Mouse (Mus musculus): ENCODE measurements at regions not wholly inside any gene's neighbourhood (a gene's known extent, or its start where the extent isn't known, plus 50 kb on each side); places are given as distances from the start of the nearest gene placed in this dataset.

DNA sequence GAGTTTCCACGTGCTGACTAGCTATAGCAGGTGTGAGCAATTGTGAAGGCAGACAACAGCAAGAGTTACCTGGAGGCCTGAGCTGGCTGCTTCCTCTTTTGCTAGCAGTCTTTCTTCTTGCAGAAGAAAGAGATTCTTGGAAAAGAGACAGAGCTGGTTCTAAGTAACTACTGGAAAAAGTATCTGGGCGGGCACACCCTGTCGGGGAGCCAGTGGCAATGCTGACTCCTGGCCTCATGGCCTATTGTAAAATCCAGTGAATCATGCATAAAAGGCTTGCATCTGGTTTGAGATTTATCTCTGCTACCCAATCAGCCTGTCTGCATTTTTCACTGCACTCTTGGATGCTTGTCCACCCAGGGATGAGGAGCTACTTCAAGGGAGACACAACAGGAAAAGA lies 372.2 kb downstream of the Fgf9 start:
- Histone ChIP-seq H3K9me3 (ENCODE audit: control insufficient read depth, low read length) (no peaks in the 10 kb centered on the region), H3K4me1 (replicated peaks; ENCODE audit: control insufficient read depth, insufficient read depth, low read length) (no peaks in the 10 kb centered on the region), H3K4me3 (replicated peaks; ENCODE audit: low read length) (no peak overlapping the region), H3K4me2 (ENCODE audit: low read length) (no peak overlapping the region), H3K27ac (ENCODE audit: low read length) (no peak overlapping the region), H3K36me3 (ENCODE audit: control insufficient read depth, insufficient read depth) (no peaks in the 10 kb centered on the region), H3K27me3 (replicated peaks; ENCODE audit: control insufficient read depth, insufficient read depth, low read length) (no peaks in the 10 kb centered on the region), H3K9ac (replicated peaks; ENCODE audit: low read depth, low read length) (no peak overlapping the region)
- WGBS: 90% methylated on average over 3 of the region's 3 CpGs
- no peak for ATAC-seq

DNA sequence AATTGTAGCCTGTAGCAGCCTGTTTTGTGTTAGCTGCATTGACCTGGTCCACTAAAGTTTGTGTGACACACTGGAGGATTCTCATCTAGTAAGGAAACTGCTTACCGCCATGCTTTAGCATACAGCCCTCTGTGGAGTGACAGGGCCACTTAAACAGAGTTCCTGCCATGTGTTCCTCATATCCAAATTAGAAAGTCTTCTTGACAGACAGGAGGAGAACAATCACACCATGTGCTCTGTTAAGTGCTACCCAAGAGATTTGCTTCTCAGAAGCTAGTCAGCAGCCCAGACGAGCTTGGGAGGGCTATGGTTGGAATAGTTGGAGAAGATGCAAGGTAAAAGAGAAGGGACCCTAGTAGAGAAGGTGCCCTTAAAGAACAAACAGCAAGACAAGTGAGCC lies 369.6 kb downstream of the Fgf9 start:
- Histone ChIP-seq H3K27me3 (replicated peaks; ENCODE audit: control insufficient read depth, insufficient read depth, low read length) (no peaks in the 10 kb centered on the region), H3K4me1 (replicated peaks; ENCODE audit: control insufficient read depth, insufficient read depth, low read length) (no peaks in the 10 kb centered on the region), H3K4me3 (replicated peaks; ENCODE audit: low read length) (no peak overlapping the region), H3K9me3 (ENCODE audit: control insufficient read depth, low read length) (no peaks in the 10 kb centered on the region), H3K4me2 (ENCODE audit: low read length) (no peak overlapping the region), H3K27ac (ENCODE audit: low read length) (no peak overlapping the region), H3K36me3 (ENCODE audit: control insufficient read depth, insufficient read depth) (no peaks in the 10 kb centered on the region), H3K9ac (replicated peaks; ENCODE audit: low read depth, low read length) (no peak overlapping the region)
- 82% methylated on average over 2 of the region's 2 CpGs for WGBS
- ATAC-seq: no peak

DNA sequence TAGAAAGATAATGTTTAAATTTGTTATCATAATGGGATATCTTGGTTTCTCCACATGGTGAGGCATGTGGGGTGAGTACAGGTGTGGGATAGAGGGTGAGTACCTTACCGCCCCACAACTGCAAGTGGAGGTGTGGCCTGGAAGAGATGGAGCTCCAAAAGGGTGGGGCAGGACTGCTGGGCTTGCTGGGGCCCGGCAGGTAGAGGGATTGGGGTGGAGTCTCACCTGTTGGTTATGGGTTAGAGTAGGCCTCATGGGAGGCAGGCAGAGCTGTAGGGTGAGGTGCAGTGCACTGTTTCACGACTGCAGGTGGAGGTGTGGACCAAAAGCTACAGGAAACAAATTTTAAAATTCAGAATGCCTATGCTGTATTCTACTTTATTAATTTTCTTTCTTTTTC lies 365.7 kb downstream of the Fgf9 start:
- ATAC-seq: no peak
- 83% methylated on average over 3 of the region's 3 CpGs for WGBS

DNA sequence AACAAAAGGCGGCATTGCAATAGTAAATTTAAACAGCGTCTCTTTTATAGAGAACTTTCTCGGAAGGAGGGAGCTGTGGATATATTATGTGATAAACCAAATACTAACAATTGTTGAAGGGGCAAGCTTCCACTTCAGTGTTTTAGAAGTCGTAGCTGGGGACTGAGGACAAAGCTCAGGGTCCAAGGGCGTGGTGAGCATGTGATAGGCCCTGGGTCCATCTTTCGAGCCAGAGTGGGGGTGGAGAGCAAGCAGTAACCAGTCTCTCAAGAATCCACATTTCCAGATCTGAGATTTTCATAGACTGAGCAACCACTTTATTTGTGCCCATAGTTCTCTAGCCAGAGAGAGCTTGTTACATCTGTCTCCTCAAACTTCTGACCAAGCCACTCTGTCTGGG lies 356.1 kb downstream of the Fgf9 start:
- Histone ChIP-seq H3K4me3 (replicated peaks; ENCODE audit: low read length) (no peak overlapping the region), H3K4me2 (ENCODE audit: low read length) (no peak overlapping the region), H3K9ac (replicated peaks; ENCODE audit: low read depth, low read length) (no peak overlapping the region), H3K9me3 (ENCODE audit: control insufficient read depth, low read length) (no peaks in the 10 kb centered on the region), H3K27me3 (replicated peaks; ENCODE audit: control insufficient read depth, insufficient read depth, low read length) (no peaks in the 10 kb centered on the region), H3K36me3 (ENCODE audit: control insufficient read depth, insufficient read depth) (no peaks in the 10 kb centered on the region), H3K27ac (ENCODE audit: low read length) (no peak overlapping the region), H3K4me1 (replicated peaks; ENCODE audit: control insufficient read depth, insufficient read depth, low read length) (no peaks in the 10 kb centered on the region)
- no peak for ATAC-seq
- 72% methylated on average over 6 of the region's 6 CpGs for WGBS

More for the DNA sequence above, 365.7 kb downstream of the Fgf9 start:
- Histone ChIP-seq H3K27ac (ENCODE audit: low read length) (no peak overlapping the region), H3K27me3 (replicated peaks; ENCODE audit: control insufficient read depth, insufficient read depth, low read length) (no peaks in the 10 kb centered on the region), H3K4me2 (ENCODE audit: low read length) (no peak overlapping the region), H3K4me1 (replicated peaks; ENCODE audit: control insufficient read depth, insufficient read depth, low read length) (no peaks in the 10 kb centered on the region), H3K4me3 (replicated peaks; ENCODE audit: low read length) (no peak overlapping the region), H3K9ac (replicated peaks; ENCODE audit: low read depth, low read length) (no peak overlapping the region), H3K9me3 (ENCODE audit: control insufficient read depth, low read length) (no peaks in the 10 kb centered on the region), H3K36me3 (ENCODE audit: control insufficient read depth, insufficient read depth) (no peaks in the 10 kb centered on the region)

DNA sequence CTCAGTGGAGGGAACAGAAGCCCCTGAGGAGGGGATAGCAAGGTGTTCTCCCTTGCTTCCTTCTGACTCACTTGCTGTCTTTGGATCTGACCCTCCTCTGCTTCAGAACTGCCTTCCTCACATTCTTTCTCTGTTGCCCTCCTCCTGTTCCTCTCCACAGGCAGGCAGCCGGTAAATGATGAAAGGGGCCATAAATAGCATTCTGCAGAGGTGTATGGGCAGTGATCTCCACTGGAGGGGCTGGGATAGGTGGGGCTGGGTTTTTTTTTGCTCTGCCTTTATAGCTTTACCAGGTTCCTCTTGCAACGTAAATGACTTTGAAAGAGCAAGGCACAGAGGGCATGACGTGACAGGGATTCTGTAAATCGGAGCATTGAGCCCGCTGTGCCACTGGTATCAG lies 351.6 kb downstream of the Fgf9 start:
- 68% methylated on average over 5 of the region's 5 CpGs for WGBS
- Histone ChIP-seq H3K9ac (replicated peaks; ENCODE audit: low read depth, low read length) (no peak overlapping the region), H3K4me2 (ENCODE audit: low read length) (no peak overlapping the region), H3K27ac (ENCODE audit: low read length) (no peak overlapping the region), H3K4me3 (replicated peaks; ENCODE audit: low read length) (no peak overlapping the region), H3K4me1 (replicated peaks; ENCODE audit: control insufficient read depth, insufficient read depth, low read length) (no peaks in the 10 kb centered on the region), H3K36me3 (ENCODE audit: control insufficient read depth, insufficient read depth) (no peaks in the 10 kb centered on the region), H3K27me3 (replicated peaks; ENCODE audit: control insufficient read depth, insufficient read depth, low read length) (no peaks in the 10 kb centered on the region), H3K9me3 (ENCODE audit: control insufficient read depth, low read length) (no peaks in the 10 kb centered on the region)
- no peak for ATAC-seq

DNA sequence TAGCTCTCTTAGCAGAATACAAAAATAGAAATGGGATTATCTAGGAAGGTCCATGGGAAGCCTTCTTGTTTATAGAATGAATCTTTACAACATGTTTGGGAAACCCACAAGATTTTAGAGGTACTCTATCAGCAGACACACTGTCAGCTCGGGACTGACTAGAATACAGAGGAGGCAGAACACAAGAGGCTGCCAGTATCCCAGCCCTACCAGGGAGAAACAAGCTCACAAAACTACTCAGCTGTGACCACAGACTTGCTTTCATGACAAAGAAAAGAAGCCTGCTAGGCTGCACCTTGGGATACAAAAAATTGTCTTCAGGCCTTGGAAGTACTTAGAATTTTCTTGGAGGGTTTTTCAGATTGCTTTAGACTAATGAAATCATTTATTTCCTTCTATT lies 347.2 kb downstream of the Fgf9 start:
- Histone ChIP-seq H3K9me3 (ENCODE audit: control insufficient read depth, low read length) (no peaks in the 10 kb centered on the region), H3K27ac (ENCODE audit: low read length) (no peak overlapping the region), H3K4me2 (ENCODE audit: low read length) (no peak overlapping the region), H3K27me3 (replicated peaks; ENCODE audit: control insufficient read depth, insufficient read depth, low read length) (no peaks in the 10 kb centered on the region), H3K4me3 (replicated peaks; ENCODE audit: low read length) (no peak overlapping the region), H3K9ac (replicated peaks; ENCODE audit: low read depth, low read length) (no peak overlapping the region), H3K36me3 (ENCODE audit: control insufficient read depth, insufficient read depth) (no peaks in the 10 kb centered on the region), H3K4me1 (replicated peaks; ENCODE audit: control insufficient read depth, insufficient read depth, low read length) (no peaks in the 10 kb centered on the region)
- WGBS: 16% methylated on average over 1 of the region's 1 CpGs
- ATAC-seq: no peak

DNA sequence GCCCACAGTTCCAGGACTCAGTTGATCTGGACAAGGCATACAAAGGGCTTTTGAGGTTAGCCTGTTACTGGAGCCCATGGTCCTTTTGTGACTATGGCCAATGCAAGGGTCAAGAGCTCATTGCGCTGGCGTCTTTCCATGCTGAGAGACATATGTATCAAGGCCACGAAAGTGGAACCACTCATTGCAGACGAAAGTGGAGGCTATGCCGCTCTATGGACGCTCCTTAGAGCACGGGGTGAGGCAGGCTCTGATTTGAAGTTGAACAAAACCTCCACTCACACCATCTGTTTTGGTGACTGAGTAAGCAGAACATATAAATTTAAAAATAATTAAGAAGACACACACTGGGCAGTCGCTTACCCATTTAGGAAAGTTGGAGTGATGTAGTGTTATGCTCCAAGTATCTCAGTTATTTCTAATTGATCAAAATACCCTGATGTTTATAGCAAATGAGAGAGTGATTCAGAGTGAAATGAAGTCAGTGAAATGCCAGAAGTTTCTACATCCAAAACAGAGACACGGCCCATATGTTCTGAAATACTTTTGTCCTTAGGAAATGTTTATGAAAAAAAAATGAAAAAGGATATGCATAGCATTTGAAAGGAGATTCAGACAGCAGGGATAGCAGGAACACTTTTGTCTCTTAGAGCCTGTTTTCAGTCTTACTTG lies 321.8 kb downstream of the Fgf9 start:
- H3K4me2 ChIP-seq (ENCODE audit: low read length): no peak overlapping the region
- no peaks in the 10 kb centered on the region for H3K27me3 ChIP-seq (replicated peaks; ENCODE audit: control insufficient read depth, insufficient read depth, low read length)
- H3K4me3 ChIP-seq (replicated peaks; ENCODE audit: low read length): no peak overlapping the region
- no peak for ATAC-seq
- H3K9ac ChIP-seq (replicated peaks; ENCODE audit: low read depth, low read length): no peak overlapping the region
- H3K36me3 ChIP-seq (ENCODE audit: control insufficient read depth, insufficient read depth): no peaks in the 10 kb centered on the region
- no peaks in the 10 kb centered on the region for H3K9me3 ChIP-seq (ENCODE audit: control insufficient read depth, low read length)
- no peaks in the 10 kb centered on the region; the same call in 1 of the 2 replicates for H3K4me1 ChIP-seq (replicated peaks; ENCODE audit: control insufficient read depth, insufficient read depth, low read length)
- 91% methylated on average over 9 of the region's 9 CpGs for WGBS
- H3K27ac ChIP-seq (ENCODE audit: low read length): no peak overlapping the region

DNA sequence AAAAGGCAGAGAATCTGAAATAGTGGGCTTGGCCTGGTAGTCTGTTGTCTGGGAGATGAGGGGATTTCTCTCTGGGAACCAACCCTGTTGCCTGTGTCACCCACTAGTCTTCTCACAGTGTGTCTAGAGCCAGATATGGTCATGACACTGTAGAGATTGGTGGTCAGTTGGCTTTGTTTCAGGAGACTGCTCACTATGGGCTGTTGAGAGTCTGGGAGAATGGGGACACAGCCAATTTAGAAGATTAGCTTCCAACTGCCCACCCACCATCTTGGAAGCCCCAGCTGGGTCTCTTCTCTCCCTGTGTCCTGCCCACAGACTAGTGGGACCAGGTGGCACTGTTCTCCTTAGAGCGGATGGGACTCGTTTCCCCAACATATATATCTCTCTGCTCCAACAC lies 320.4 kb downstream of the Fgf9 start:
- H3K9me3 ChIP-seq (ENCODE audit: control insufficient read depth, low read length): no peaks in the 10 kb centered on the region
- WGBS: 95% methylated on average over 2 of the region's 2 CpGs
- no peak overlapping the region for H3K9ac ChIP-seq (replicated peaks; ENCODE audit: low read depth, low read length)
- ATAC-seq: no peak
- no peak overlapping the region for H3K4me3 ChIP-seq (replicated peaks; ENCODE audit: low read length)
- no peaks in the 10 kb centered on the region for H3K27me3 ChIP-seq (replicated peaks; ENCODE audit: control insufficient read depth, insufficient read depth, low read length)
- no peak overlapping the region for H3K4me2 ChIP-seq (ENCODE audit: low read length)
- no peak overlapping the region for H3K27ac ChIP-seq (ENCODE audit: low read length)
- no peaks in the 10 kb centered on the region for H3K36me3 ChIP-seq (ENCODE audit: control insufficient read depth, insufficient read depth)
- H3K4me1 ChIP-seq (replicated peaks; ENCODE audit: control insufficient read depth, insufficient read depth, low read length): no peaks in the 10 kb centered on the region; the same call in 1 of the 2 replicates

DNA sequence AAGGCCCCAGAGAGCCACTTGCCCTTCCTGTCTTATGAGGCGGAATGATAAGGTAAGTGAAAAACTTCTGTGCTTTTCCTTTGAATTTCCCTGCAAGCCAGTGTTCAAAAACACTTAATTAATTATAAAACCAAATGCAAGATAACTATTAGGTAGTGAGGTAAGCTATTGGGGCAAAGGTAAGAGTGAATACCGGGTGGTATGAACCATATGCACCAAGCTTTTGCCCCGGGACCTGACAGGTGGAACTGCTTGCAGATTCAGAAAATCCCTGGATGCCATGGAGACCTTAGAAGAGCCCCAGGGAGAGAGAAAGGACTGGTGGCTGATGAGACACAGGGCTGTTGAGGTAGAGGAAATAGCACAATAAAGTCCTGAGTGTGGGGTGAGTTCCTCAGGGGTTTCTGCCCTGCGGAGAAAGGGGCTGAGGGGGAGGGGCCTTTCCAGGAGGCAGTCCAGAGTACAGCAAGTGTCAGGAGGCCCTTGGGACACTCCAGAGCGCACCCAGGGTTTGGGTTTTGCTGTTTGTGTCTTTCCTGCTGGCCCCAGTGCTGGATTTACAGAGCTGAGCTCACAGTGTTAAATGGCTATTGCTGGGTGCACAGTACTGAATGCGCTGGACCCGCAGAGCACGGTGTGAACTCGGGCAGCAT lies 317.1 kb downstream of the Fgf9 start:
- ATAC-seq: no peak
- H3K36me3 ChIP-seq (ENCODE audit: control insufficient read depth, insufficient read depth): no peaks in the 10 kb centered on the region
- H3K27me3 ChIP-seq (replicated peaks; ENCODE audit: control insufficient read depth, insufficient read depth, low read length): no peaks in the 10 kb centered on the region
- no peak overlapping the region for H3K27ac ChIP-seq (ENCODE audit: low read length)
- H3K9ac ChIP-seq (replicated peaks; ENCODE audit: low read depth, low read length): no peak overlapping the region
- no peaks in the 10 kb centered on the region for H3K9me3 ChIP-seq (ENCODE audit: control insufficient read depth, low read length)
- H3K4me1 ChIP-seq (replicated peaks; ENCODE audit: control insufficient read depth, insufficient read depth, low read length): no peaks in the 10 kb centered on the region; the same call in 1 of the 2 replicates
- no peak overlapping the region for H3K4me2 ChIP-seq (ENCODE audit: low read length)
- H3K4me3 ChIP-seq (replicated peaks; ENCODE audit: low read length): no peak overlapping the region
- WGBS: 65% methylated on average over 9 of the region's 9 CpGs

DNA sequence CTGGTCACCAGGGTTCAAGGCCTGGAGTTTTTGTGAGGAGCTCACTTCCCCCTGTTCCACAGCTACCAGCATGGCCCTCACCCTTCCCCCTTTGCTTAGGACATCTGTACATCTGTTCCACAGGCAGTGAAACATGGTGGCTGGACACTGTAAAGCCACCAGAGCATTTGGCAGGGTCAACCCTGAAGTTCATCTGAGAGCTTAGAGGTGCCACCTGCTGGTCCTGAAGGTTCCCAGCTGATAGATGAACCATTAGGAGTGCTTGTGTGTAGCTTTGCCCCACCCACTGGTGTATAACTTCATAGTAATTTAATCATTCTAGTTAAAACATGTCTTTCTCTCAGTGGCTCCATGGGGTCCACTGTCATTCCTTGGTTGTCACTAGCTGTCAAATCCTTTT lies 304.7 kb downstream of the Fgf9 start:
- H3K4me1 ChIP-seq (replicated peaks; ENCODE audit: control insufficient read depth, insufficient read depth, low read length): no peaks in the 10 kb centered on the region
- H3K9ac ChIP-seq (replicated peaks; ENCODE audit: low read depth, low read length): no peak overlapping the region
- no peak for ATAC-seq
- H3K27ac ChIP-seq (ENCODE audit: low read length): no peak overlapping the region
- H3K4me3 ChIP-seq (replicated peaks; ENCODE audit: low read length): no peak overlapping the region
- no peaks in the 10 kb centered on the region for H3K36me3 ChIP-seq (ENCODE audit: control insufficient read depth, insufficient read depth)
- H3K9me3 ChIP-seq (ENCODE audit: control insufficient read depth, low read length): no peaks in the 10 kb centered on the region
- H3K27me3 ChIP-seq (replicated peaks; ENCODE audit: control insufficient read depth, insufficient read depth, low read length): no peaks in the 10 kb centered on the region
- no peak overlapping the region for H3K4me2 ChIP-seq (ENCODE audit: low read length)
